Mouse (Mus musculus): ENCODE data around the gene Them5. TPM values are rescaled to one million over a fixed set of nuclear protein-coding genes. Genes with fewer than 3 reads are reported as not detected.

Gene Them5
- polyA plus RNA-seq, 2 experiments, result not detected

- H3K4me1 ChIP-seq (replicated peaks; ENCODE audit: control insufficient read depth in 2 of 2, insufficient read depth in 2 of 2, low read length in 1 of 2), result no peaks in the 10 kb centered on the region
- H3K4me3 ChIP-seq (ENCODE audit: insufficient read depth in 1 of 2, low read depth in 2 of 2, low read length in 2 of 2), result no peak within 1 kb of the TSS
- H3K4me2 ChIP-seq (ENCODE audit: low read depth), result peak within 1 kb of the TSS; percentile 51
- ATAC-seq (ENCODE audit: insufficient read depth) (no peak), DNase-seq (ENCODE audit: low read depth in 3 of 3, low spot score in 3 of 3) (no peak)
- TF ChIP-seq EP300 (IDR thresholded peaks at IDR 0.05; ENCODE audit: low read depth), result no peak
- no peak for TF ChIP-seq CTCF (IDR thresholded peaks at IDR 0.05; ENCODE audit: low read depth)
- no peaks in the 10 kb centered on the region for H3K9me3 ChIP-seq (ENCODE audit: control insufficient read depth, low read length)
- WGBS (ENCODE audit: insufficient replicate concordance), result 59% methylated on average over 7 of the region's 7 CpGs
- no peak within 1 kb of the TSS for H3K9ac ChIP-seq (replicated peaks)
- no peaks in the 10 kb centered on the region for H3K36me3 ChIP-seq (replicated peaks; ENCODE audit: control insufficient read depth, insufficient read depth, low read depth)
- H3K27ac ChIP-seq, result no peak within 1 kb of the TSS
- H3K27me3 ChIP-seq (ENCODE audit: control insufficient read depth, insufficient read depth, low read length), result peaks cover 29% of the 10 kb centered on the region
These were observed 20.2 kb downstream of the Them5 start, which contains the start of gene C2cd4d for GRCm38 (mm10) chr3:94362138-94362537. Gene C2cd4d (plus strand): TSS chr3:94362438.

DNA sequence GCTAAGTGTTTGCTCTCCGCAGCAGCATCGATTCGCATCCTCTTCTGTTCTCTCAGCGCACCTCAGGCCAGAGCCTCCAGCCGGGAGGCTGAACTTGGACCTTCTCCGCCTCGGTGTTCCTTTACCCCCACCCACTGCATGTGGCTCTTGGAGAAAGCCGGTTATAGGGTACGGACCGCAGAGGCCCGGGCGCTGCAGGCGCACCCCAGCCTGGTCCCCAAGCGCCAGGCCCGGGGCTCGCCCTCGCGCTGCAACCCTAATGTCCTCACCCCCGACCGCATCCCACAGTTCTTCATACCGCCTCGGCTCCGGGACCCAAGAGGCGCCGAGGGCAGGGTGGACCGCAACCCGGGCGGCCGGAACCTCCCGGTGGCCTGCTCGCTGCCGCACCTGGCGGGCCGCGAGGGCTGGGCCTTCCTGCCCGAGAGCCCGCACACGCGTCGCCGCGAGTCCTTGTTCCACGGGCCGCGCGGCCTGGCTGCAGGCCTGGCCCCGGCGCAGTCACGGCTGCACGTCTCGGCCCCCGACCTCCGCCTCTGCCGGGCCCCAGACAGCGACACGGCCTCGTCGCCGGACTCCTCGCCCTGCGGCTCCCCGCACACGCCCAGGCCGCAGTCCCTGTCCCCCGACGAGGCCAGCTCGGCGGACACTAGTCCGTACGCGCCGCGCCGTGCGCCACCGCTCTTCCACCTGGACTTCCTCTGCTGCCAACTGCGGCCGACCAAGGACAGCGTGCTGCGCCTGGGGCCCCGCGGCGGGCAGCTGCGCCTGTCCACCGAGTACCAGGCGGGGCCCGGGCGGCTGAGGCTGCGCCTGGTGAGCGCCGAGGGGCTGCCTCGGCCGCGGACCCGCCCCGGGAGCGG is 21.6 kb downstream of the Them5 start:
- Histone ChIP-seq H3K27me3 (ENCODE audit: control insufficient read depth, insufficient read depth, low read length) (peaks cover 29% of the 10 kb centered on the region), H3K4me2 (ENCODE audit: low read depth) (peak overlapping the region; percentile 51), H3K4me3 (ENCODE audit: insufficient read depth in 1 of 2, low read depth in 2 of 2, low read length in 2 of 2) (peak overlapping the region; percentile 4 to 29; a peak in 3 of 4 replicates), H3K36me3 (replicated peaks; ENCODE audit: control insufficient read depth, insufficient read depth, low read depth) (no peaks in the 10 kb centered on the region), H3K9me3 (ENCODE audit: control insufficient read depth, low read length) (no peaks in the 10 kb centered on the region), H3K27ac (no peak overlapping the region), H3K4me1 (replicated peaks; ENCODE audit: control insufficient read depth in 2 of 2, insufficient read depth in 2 of 2, low read length in 1 of 2) (no peaks in the 10 kb centered on the region; a peak in 1 of 4 replicates), H3K9ac (replicated peaks) (no peak overlapping the region)
- WGBS (ENCODE audit: insufficient replicate concordance), result 5% methylated on average over 96 of the region's 97 CpGs
- TF ChIP-seq EP300 (IDR thresholded peaks at IDR 0.05; ENCODE audit: low read depth) (no peak), CTCF (IDR thresholded peaks at IDR 0.05; ENCODE audit: low read depth) (no peak)
- ATAC-seq (ENCODE audit: insufficient read depth), result no peak
- DNase-seq (ENCODE audit: low read depth in 3 of 3, low spot score in 3 of 3), result no peak

DNA sequence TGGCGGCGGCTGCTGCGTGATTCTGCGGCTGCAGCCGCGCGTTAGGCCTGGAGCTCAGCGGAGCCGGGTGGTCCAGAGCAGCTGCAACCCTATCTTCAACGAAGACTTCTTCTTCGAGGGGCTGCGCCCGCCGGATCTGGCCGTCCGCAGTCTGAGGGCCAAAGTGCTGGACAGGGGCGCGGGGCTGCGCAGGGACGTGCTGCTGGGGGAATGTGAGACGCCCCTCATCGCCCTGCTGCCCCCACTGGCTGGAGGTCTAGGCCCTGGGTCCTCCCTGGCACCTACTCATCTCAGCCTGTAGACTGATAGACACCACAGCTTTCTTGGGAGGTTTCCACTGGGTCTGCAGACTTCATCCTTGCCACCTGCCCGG is 22.2 kb downstream of the Them5 start:
- H3K27me3 ChIP-seq (ENCODE audit: control insufficient read depth, insufficient read depth, low read length), result peaks cover 29% of the 10 kb centered on the region
- no peak for TF ChIP-seq EP300 (IDR thresholded peaks at IDR 0.05; ENCODE audit: low read depth)
- TF ChIP-seq CTCF (IDR thresholded peaks at IDR 0.05; ENCODE audit: low read depth), result no peak
- ATAC-seq (ENCODE audit: insufficient read depth), result no peak
- H3K4me3 ChIP-seq (ENCODE audit: insufficient read depth in 1 of 2, low read depth in 2 of 2, low read length in 2 of 2), result peak overlapping the region; percentile 4 to 29; a peak in 3 of 4 replicates
- WGBS (ENCODE audit: insufficient replicate concordance), result 6% methylated on average over 21 of the region's 23 CpGs
- H3K9me3 ChIP-seq (ENCODE audit: control insufficient read depth, low read length), result no peaks in the 10 kb centered on the region
- no peaks in the 10 kb centered on the region for H3K36me3 ChIP-seq (replicated peaks; ENCODE audit: control insufficient read depth, insufficient read depth, low read depth)
- no peak overlapping the region for H3K27ac ChIP-seq
- DNase-seq (ENCODE audit: low read depth in 3 of 3, low spot score in 3 of 3), result no peak
- peak overlapping the region; percentile 51 for H3K4me2 ChIP-seq (ENCODE audit: low read depth)
- no peaks in the 10 kb centered on the region; a peak in 1 of 4 replicates for H3K4me1 ChIP-seq (replicated peaks; ENCODE audit: control insufficient read depth in 2 of 2, insufficient read depth in 2 of 2, low read length in 1 of 2)
- H3K9ac ChIP-seq (replicated peaks), result no peak overlapping the region

DNA sequence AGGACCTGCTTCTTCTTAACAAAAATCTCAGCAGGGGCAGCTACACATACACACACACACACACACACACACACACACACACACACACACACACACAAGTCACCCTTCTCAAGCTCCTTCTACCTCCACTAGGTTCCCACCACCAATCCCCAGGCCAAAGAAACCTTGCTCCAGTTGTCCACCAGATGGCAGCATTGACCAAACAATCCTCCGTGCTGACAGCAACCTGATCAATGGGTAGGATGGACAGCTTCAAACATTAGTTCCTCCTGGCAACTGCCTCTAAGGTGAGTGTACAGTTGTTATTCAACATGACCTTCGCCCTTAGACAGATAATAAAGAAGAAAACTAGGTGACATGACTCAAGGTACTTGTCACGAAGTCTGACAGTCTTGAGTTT is 24.9 kb downstream of the Them5 start:
- no peak overlapping the region for H3K27ac ChIP-seq
- H3K9ac ChIP-seq (replicated peaks), result no peak overlapping the region
- no peak overlapping the region for H3K4me3 ChIP-seq (ENCODE audit: insufficient read depth in 1 of 2, low read depth in 2 of 2, low read length in 2 of 2)
- H3K36me3 ChIP-seq (replicated peaks; ENCODE audit: control insufficient read depth, insufficient read depth, low read depth), result no peaks in the 10 kb centered on the region
- no peak overlapping the region for H3K4me2 ChIP-seq (ENCODE audit: low read depth)
- no peaks in the 10 kb centered on the region for H3K9me3 ChIP-seq (ENCODE audit: control insufficient read depth, low read length)
- ATAC-seq (ENCODE audit: insufficient read depth) (no peak), DNase-seq (ENCODE audit: low read depth in 3 of 3, low spot score in 3 of 3) (peak; percentile 38 to 52 (median 40))
- no peaks in the 10 kb centered on the region; a peak in 1 of 4 replicates for H3K4me1 ChIP-seq (replicated peaks; ENCODE audit: control insufficient read depth in 2 of 2, insufficient read depth in 2 of 2, low read length in 1 of 2)
- WGBS (ENCODE audit: insufficient replicate concordance), result 15% methylated on average over 3 of the region's 3 CpGs
- H3K27me3 ChIP-seq (ENCODE audit: control insufficient read depth, insufficient read depth, low read length), result peaks cover 29% of the 10 kb centered on the region
- peak; percentile 89 for TF ChIP-seq CTCF (IDR thresholded peaks at IDR 0.05; ENCODE audit: low read depth)
- TF ChIP-seq EP300 (IDR thresholded peaks at IDR 0.05; ENCODE audit: low read depth), result no peak

- Histone ChIP-seq H3K4me3 (ENCODE audit: insufficient read depth in 1 of 2, low read depth in 2 of 2, low read length in 2 of 2) (no peak overlapping the region), H3K36me3 (replicated peaks; ENCODE audit: control insufficient read depth, insufficient read depth, low read depth) (no peaks in the 10 kb centered on the region), H3K27ac (no peak overlapping the region), H3K9me3 (ENCODE audit: control insufficient read depth, low read length) (no peaks in the 10 kb centered on the region), H3K9ac (replicated peaks) (no peak overlapping the region), H3K4me2 (ENCODE audit: low read depth) (no peak overlapping the region), H3K27me3 (ENCODE audit: control insufficient read depth, insufficient read depth, low read length) (peaks cover 23% of the 10 kb centered on the region), H3K4me1 (replicated peaks; ENCODE audit: control insufficient read depth in 2 of 2, insufficient read depth in 2 of 2, low read length in 1 of 2) (no peaks in the 10 kb centered on the region; a peak in 1 of 4 replicates)
- no peak for DNase-seq (ENCODE audit: low read depth in 3 of 3, low spot score in 3 of 3)
- WGBS (ENCODE audit: insufficient replicate concordance), result 51% methylated on average over 6 of the region's 6 CpGs
- no peak for ATAC-seq (ENCODE audit: insufficient read depth)
- TF ChIP-seq CTCF (IDR thresholded peaks at IDR 0.05; ENCODE audit: low read depth) (no peak), EP300 (IDR thresholded peaks at IDR 0.05; ENCODE audit: low read depth) (no peak)
These were observed 25.6 kb downstream of the Them5 start for GRCm38 (mm10) chr3:94367511-94367910.

Data from liver, embryonic 14.5 days (tissue).